Mouse (Mus musculus) liver, embryonic 14.5 days (tissue): Measurements from ENCODE around the gene Nav1.

Source experiments
- CTCF ChIP-seq: IDR thresholded peaks from 2 replicates; pipeline ENCODE4 v1.5.1; 2016; ENCODE audit warnings: antibody characterized with exemption, low read depth, control low read depth
- EP300 ChIP-seq: IDR thresholded peaks from 2 replicates; pipeline ENCODE4 v1.6.1; 2016; ENCODE audit warnings: antibody characterized with exemption, low read depth

DNA sequence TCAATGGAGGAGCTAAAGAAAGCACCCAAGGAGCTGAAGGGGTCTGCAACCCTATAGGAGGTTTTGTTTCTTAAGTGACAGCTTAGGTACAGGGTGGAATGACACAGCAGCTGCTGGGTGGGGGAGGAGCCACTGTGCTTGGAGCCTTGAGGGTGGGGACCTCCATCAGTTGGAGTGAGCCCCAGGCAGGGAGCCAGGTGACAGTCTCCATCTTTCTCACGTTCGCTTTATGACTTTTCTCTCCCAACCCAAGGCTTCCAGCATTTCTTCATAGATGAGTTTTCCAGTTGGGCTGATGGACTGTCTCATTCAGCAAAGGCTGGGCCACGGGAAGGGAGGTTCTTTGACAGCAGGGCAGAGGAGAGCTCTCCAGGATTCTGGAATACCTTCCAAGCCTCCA, 14.2 kb upstream of the Nav1 start:
- no peak for TF ChIP-seq CTCF
- no peak for TF ChIP-seq EP300
